Mouse (Mus musculus): ENCODE results near the gene Dennd1c. TPM values are rescaled to one million over a fixed set of nuclear protein-coding genes. Genes with fewer than 3 reads are reported as not detected.

Dennd1c gene
- polyA plus RNA-seq, 1 experiment from 2014 or later = 3.1 TPM

GRCm38 (mm10) chr17:57085970-57086757 is 7.8 kb upstream of the Dennd1c start:
- WGBS = 93% methylated on average over 11 of the region's 11 CpGs
- H3K27ac ChIP-seq = no peak overlapping the region
- H3K9ac ChIP-seq (replicated peaks) = 0 out of 2 replicates have a peak overlapping the region, but pooled peaks have one; percentile 84
- H3K27me3 ChIP-seq = no peaks in the 10 kb centered on the region
- ATAC-seq = no peak
- H3K4me2 ChIP-seq (replicated peaks) = peak overlapping the region; percentile 68
- H3K36me3 ChIP-seq = peaks cover 40% of the 10 kb centered on the region
- peaks cover 34% of the 10 kb centered on the region for H3K4me1 ChIP-seq (replicated peaks)
- peak overlapping the region; percentile 60 for H3K4me3 ChIP-seq (replicated peaks)
- no peaks in the 10 kb centered on the region for H3K9me3 ChIP-seq

DNA sequence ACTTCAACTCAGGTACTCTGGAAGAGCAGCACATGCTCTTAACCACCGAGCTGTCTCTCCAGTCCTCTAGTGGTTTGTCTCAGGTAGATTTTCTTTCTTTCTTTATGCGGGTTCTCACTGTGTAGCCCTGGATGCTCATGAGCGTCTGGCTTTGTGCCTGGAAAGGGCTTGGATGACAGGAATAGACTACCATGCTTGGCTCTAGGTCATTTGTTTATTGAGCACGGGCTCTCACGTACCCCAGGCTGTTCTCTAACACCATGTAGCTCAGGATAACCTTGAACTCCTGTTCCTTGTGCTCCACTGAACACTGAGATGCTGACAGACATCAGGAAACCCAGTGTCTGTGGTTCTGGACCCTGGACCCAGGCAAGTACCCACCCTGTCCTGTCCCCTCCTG is 4.2 kb upstream of the Dennd1c start:
- Histone ChIP-seq H3K9me3 (no peaks in the 10 kb centered on the region), H3K4me1 (replicated peaks) (peaks cover 34% of the 10 kb centered on the region), H3K9ac (replicated peaks) (no peak overlapping the region), H3K4me3 (replicated peaks) (no peak overlapping the region), H3K27me3 (no peaks in the 10 kb centered on the region), H3K36me3 (peaks cover 58% of the 10 kb centered on the region), H3K4me2 (replicated peaks) (no peak overlapping the region), H3K27ac (no peak overlapping the region)
- ATAC-seq = no peak
- WGBS = 89% methylated on average over 5 of the region's 5 CpGs

- Histone ChIP-seq H3K36me3 (peaks cover 58% of the 10 kb centered on the region), H3K9ac (replicated peaks) (no peak overlapping the region), H3K4me1 (replicated peaks) (peaks cover 27% of the 10 kb centered on the region), H3K27me3 (no peaks in the 10 kb centered on the region), H3K27ac (no peak overlapping the region), H3K9me3 (no peaks in the 10 kb centered on the region), H3K4me3 (replicated peaks) (no peak overlapping the region), H3K4me2 (replicated peaks) (no peak overlapping the region)
- 95% methylated on average over 31 of the region's 31 CpGs for WGBS
- ATAC-seq = no peak
Measured at GRCm38 (mm10) chr17:57081234-57081842, 3.0 kb upstream of the Dennd1c start.

DNA sequence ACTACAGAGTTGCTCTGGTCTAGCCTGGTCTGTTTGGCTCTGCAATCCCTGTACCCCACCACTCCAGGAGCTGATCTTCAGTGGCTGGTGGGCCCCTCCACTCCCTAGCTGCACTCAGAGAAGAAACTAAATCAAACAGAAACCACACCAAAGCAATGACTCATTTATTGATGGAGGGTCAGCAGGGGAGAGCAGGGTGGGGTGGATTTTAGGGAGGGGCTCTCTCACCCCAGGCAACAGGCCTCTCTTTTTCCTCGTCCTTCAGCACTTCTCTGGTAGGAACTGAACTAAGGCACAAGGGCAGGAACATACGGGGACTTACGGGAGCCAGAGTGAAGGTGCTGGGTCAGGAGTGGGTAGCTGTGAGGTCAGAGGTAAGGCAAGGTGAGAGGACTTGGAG is 1.6 kb upstream of the Dennd1c start:
- Histone ChIP-seq H3K36me3 (peaks cover 50% of the 10 kb centered on the region), H3K27me3 (no peaks in the 10 kb centered on the region), H3K9me3 (no peaks in the 10 kb centered on the region), H3K4me1 (replicated peaks) (peaks cover 17% of the 10 kb centered on the region; the same call in 1 of the 2 replicates), H3K4me3 (replicated peaks) (no peak overlapping the region), H3K9ac (replicated peaks) (no peak overlapping the region), H3K4me2 (replicated peaks) (no peak overlapping the region), H3K27ac (no peak overlapping the region)
- WGBS = 82% methylated on average over 3 of the region's 3 CpGs
- ATAC-seq = no peak

- H3K27ac ChIP-seq = no peak overlapping the region
- 59% methylated on average over 3 of the region's 3 CpGs for WGBS
- H3K9me3 ChIP-seq = no peaks in the 10 kb centered on the region
- H3K4me2 ChIP-seq (replicated peaks) = no peak overlapping the region
- H3K9ac ChIP-seq (replicated peaks) = no peak overlapping the region
- H3K36me3 ChIP-seq = peaks cover 25% of the 10 kb centered on the region
- no peak for ATAC-seq
- no peaks in the 10 kb centered on the region for H3K27me3 ChIP-seq
- no peaks in the 10 kb centered on the region for H3K4me1 ChIP-seq (replicated peaks)
- H3K4me3 ChIP-seq (replicated peaks) = no peak overlapping the region
Measured at GRCm38 (mm10) chr17:57076916-57077315, 1.4 kb downstream of the Dennd1c start.

DNA sequence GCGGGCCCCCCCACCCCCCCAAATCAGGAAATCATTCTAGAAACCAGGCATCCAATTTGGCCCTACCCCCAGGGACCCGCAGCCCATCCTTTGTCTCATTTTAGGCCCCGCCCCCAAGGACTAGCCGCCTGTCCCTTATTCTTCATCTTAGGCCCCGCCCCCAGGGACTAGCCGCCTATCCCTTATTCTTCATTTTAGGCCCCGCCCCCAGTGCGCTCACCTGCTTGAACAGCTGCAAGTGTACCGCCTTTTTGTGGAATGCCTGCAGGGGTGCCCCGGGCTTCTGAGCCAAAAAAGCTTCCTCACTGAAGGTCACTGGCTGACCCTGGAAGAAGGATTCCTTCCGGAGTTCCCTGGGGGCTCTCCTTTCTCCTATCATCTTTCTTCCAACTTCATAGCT is 7.6 kb downstream of the Dennd1c start:
- H3K4me2 ChIP-seq (replicated peaks) = peak overlapping the region; percentile 33
- no peaks in the 10 kb centered on the region for H3K36me3 ChIP-seq
- WGBS = 3% methylated on average over 11 of the region's 11 CpGs
- peak overlapping the region; percentile 22 for H3K4me3 ChIP-seq (replicated peaks)
- 0 out of 2 replicates have a peak, but pooled peaks have one; percentile 13 for ATAC-seq
- H3K27ac ChIP-seq = no peak overlapping the region
- H3K9me3 ChIP-seq = no peaks in the 10 kb centered on the region
- no peak overlapping the region for H3K9ac ChIP-seq (replicated peaks)
- H3K4me1 ChIP-seq (replicated peaks) = peaks cover 5% of the 10 kb centered on the region; the same call in 1 of the 2 replicates
- 0 out of 2 replicates have a peak, but pooled peaks cover 3% of the 10 kb centered on the region for H3K27me3 ChIP-seq

DNA sequence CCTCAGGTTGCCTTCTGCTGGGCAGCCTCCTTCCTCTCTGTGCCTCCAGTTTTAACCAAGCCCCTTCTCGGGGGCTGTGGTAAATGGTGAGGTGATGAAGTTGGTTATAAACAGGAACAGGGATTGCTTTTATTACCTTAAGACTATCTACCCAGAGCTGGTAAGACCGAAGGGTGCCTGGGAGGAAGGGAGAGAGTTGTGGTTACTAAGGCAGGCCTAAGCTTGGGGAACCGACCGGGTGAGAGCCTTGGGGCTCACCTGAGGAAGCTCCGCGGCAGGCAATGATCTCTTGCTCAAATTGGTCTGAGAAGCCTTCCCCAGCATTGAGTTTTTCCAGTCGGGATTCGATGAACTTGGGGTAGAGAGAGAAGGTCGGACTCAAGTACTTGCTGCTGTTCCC is 8.0 kb downstream of the Dennd1c start:
- no peaks in the 10 kb centered on the region for H3K9me3 ChIP-seq
- H3K4me2 ChIP-seq (replicated peaks) = peak overlapping the region; percentile 33
- H3K36me3 ChIP-seq = no peaks in the 10 kb centered on the region
- no peak overlapping the region for H3K27ac ChIP-seq
- ATAC-seq = peak; percentile 38; the same call in 1 of the 2 replicates
- H3K9ac ChIP-seq (replicated peaks) = no peak overlapping the region
- peak overlapping the region; percentile 22 for H3K4me3 ChIP-seq (replicated peaks)
- H3K27me3 ChIP-seq = 0 out of 2 replicates have a peak, but pooled peaks cover 3% of the 10 kb centered on the region
- WGBS = 13% methylated on average over 9 of the region's 9 CpGs
- H3K4me1 ChIP-seq (replicated peaks) = peaks cover 5% of the 10 kb centered on the region; the same call in 1 of the 2 replicates

GRCm38 (mm10) chr17:57066908-57067307 is 11.4 kb downstream of the Dennd1c start:
- whole genome bisulfite sequencing = 57% methylated on average over 5 of the region's 5 CpGs
- no peak for ATAC-seq
- H3K4me3 ChIP-seq (replicated peaks) = no peak overlapping the region

GRCm38 (mm10) chr17:57063031-57063430 is 15.3 kb downstream of the Dennd1c start:
- Histone ChIP-seq H3K4me3 (replicated peaks) (no peak overlapping the region), H3K9me3 (no peaks in the 10 kb centered on the region), H3K9ac (replicated peaks) (no peak overlapping the region), H3K4me1 (replicated peaks) (peaks cover 27% of the 10 kb centered on the region), H3K27ac (no peak overlapping the region), H3K27me3 (peaks cover 44% of the 10 kb centered on the region), H3K4me2 (replicated peaks) (no peak overlapping the region), H3K36me3 (no peaks in the 10 kb centered on the region)
- no peak for ATAC-seq
- 11% methylated on average over 8 of the region's 8 CpGs for WGBS

More at GRCm38 (mm10) chr17:57066908-57067307, 11.4 kb downstream of the Dennd1c start:
- Histone ChIP-seq H3K9me3 (no peaks in the 10 kb centered on the region), H3K27ac (no peak overlapping the region), H3K27me3 (peaks cover 34% of the 10 kb centered on the region), H3K4me2 (replicated peaks) (no peak overlapping the region), H3K4me1 (replicated peaks) (peaks cover 12% of the 10 kb centered on the region), H3K36me3 (no peaks in the 10 kb centered on the region), H3K9ac (replicated peaks) (no peak overlapping the region)

- no peak overlapping the region for H3K27ac ChIP-seq
- ATAC-seq = no peak
- H3K9ac ChIP-seq (replicated peaks) = no peak overlapping the region
- peaks cover 44% of the 10 kb centered on the region for H3K27me3 ChIP-seq
- WGBS = 2% methylated on average over 22 of the region's 22 CpGs
- H3K9me3 ChIP-seq = no peaks in the 10 kb centered on the region
- H3K36me3 ChIP-seq = no peaks in the 10 kb centered on the region
- H3K4me2 ChIP-seq (replicated peaks) = peak overlapping the region; percentile 52
- peak overlapping the region; percentile 28 for H3K4me3 ChIP-seq (replicated peaks)
- peaks cover 29% of the 10 kb centered on the region for H3K4me1 ChIP-seq (replicated peaks)
Measured at GRCm38 (mm10) chr17:57062548-57062947, 15.8 kb downstream of the Dennd1c start.

DNA sequence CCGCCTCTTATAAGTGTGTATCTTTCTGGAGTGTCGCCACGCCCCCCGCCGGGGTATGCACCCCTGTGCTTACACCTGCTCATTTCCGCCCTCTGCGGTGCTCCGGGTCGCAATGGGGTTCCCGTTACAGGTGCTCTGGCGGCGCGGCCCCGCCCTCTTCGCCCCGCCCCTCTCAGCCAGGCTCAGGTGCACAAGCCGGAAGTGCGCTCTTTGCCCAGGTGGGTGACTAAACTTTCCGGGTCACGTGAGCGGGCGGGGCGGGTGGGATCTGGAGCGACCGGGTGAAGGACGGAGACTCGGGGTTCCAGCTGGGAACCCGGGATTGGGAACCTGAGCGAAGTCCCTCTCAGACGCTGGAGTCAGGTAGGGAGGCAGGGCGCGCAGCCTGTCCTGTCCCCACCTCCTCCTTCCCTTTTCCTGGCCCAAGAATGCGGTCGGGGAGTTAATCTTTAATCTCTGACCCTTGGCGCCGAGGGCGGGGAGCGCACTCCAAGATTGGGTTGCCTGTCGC is 16.2 kb downstream of the Dennd1c start:
- Histone ChIP-seq H3K4me3 (replicated peaks) (peak overlapping the region; percentile 28), H3K27ac (no peak overlapping the region), H3K4me2 (replicated peaks) (peak overlapping the region; percentile 52), H3K9me3 (no peaks in the 10 kb centered on the region), H3K4me1 (replicated peaks) (peaks cover 29% of the 10 kb centered on the region), H3K36me3 (0 out of 2 replicates have a peak, but pooled peaks cover 4% of the 10 kb centered on the region), H3K9ac (replicated peaks) (peak overlapping the region; percentile 39; the same call in 1 of the 2 replicates), H3K27me3 (peaks cover 44% of the 10 kb centered on the region)
- ATAC-seq = no peak
- under 1% methylated on average over 39 of the region's 39 CpGs for WGBS

DNA sequence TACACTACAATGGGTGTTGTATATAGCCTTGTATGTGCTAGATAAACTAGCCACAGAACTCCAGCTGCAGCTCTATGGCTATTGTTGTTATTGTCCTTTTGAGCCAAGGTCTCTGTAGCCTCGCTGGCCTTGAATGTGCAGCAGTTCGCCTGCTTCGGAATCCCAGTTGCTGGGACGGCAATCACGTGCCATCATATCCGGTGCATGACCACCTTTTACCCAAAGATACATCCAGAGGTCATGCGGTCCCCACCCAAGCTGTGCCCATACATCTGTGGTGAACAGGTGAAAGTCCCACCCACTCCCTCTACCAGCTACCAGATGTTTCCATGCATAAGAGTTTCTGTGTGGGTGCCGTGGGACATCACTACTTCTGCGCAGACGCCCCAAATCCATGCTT is 17.2 kb downstream of the Dennd1c start:
- Histone ChIP-seq H3K27ac (0 out of 2 replicates have a peak overlapping the region, but pooled peaks have one; percentile 85), H3K36me3 (peaks cover 12% of the 10 kb centered on the region; the same call in 1 of the 2 replicates), H3K9ac (replicated peaks) (no peak overlapping the region), H3K4me3 (replicated peaks) (peak overlapping the region; percentile 89), H3K9me3 (no peaks in the 10 kb centered on the region), H3K4me1 (replicated peaks) (peaks cover 29% of the 10 kb centered on the region), H3K4me2 (replicated peaks) (peak overlapping the region; percentile 74), H3K27me3 (peaks cover 44% of the 10 kb centered on the region)
- no peak for ATAC-seq
- 35% methylated on average over 10 of the region's 10 CpGs for WGBS

Data from midbrain, embryonic 13.5 days (tissue).